Mouse (Mus musculus) lung, adult 2 months (tissue): ENCODE measurements around the gene Rph3a.

Experiments used
- CTCF ChIP-seq: fragments of 200-500 bp; IDR thresholded peaks from 2 replicates; pipeline ENCODE4 v1.5.1; 2011; ENCODE audit warnings: mild to moderate bottlenecking, low read length, control low read depth; ENCODE audit not compliant: insufficient read depth
- POLR2A ChIP-seq: fragments of 200-500 bp; IDR thresholded peaks from 2 replicates; pipeline ENCODE4 v1.6.1; 2011; ENCODE audit warnings: low read depth, mild to moderate bottlenecking, control low read depth, low read length, borderline replicate concordance; ENCODE audit errors: extremely low read depth

- no peak for TF ChIP-seq POLR2A
- TF ChIP-seq CTCF, result no peak
Measured at GRCm38 (mm10) chr5:121058261-121058660, 48.4 kb upstream of the Rph3a start.
